Mouse (Mus musculus) 416B (cell line): ENCODE results near the gene Tusc2.
A peak's percentile ranks its signal among the peaks of the same experiment; 100 is the strongest.

ENCODE experiments used
- DNase-seq: peaks from one replicate; pipeline ENCODE4 v3.0.0; 2011; ENCODE audit warnings: low read depth

Gene Tusc2

DNA sequence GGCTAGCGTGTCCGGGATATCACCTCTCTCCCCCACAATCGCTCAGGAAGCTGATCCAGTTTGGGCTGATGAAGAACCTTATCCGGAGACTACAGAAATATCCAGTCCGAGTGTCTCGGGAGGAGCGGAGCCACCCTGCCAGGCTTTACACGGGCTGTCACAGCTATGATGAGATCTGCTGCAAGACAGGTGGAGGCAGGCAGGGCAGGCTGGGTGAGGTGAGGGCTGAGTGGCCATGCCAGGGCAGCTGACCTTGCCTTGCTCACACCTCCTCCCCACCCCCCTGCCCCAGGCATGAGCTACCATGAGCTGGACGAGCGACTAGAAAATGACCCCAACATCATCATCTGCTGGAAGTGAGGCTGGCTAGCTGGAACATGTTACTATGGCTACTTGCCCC lies 17.9 kb upstream of the Tusc2 start:
- DNase-seq: no peak

- peak; percentile 77 for DNase-seq
Observed at GRCm38 (mm10) chr9:107545602-107546001, 17.5 kb upstream of the Tusc2 start.

GRCm38 (mm10) chr9:107547026-107547425 lies 16.0 kb upstream of the Tusc2 start, which contains the start of gene Zmynd10:
TSS of gene Zmynd10 (plus strand) at chr9:107547298.
- no peak for DNase-seq

DNA sequence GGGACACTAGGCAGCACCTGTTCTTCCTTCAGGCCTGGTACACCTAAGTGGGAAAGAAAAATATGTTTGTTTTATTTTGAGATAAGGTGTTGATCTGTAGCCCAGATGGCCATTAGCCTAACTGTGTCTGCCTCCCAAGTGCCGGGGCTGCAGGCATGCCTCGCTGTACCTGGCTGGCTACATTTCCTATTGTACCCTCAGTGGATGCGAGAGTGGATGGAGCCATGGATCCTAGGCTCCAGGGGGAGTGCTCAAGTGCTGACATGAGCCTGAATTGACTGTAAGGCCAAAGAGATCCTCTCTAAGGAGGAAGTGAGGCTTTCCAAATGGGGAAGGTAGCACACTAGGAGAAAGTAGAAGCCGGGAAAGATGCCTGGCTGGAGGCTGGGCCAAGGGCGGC lies 15.1 kb upstream of the Tusc2 start:
- no peak for DNase-seq

DNA sequence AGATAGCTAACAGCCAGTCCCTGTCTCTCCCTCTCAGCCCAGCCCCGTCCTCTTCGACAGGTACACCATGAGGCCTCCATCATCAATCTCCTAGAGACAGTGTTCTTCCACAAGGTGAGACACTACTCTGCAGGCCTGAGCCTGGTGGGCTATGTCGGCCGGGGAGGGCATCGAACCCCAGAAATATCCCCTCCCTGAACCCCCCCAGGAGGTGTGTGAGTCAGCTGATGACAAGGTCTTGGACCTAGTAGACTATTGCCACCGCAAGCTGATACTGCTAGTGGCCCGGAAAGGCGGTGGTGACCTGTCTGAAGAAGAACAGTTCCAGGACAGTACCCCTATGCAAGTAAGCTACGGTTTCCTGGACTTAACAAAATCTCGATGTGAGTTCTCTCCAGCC lies 14.2 kb upstream of the Tusc2 start:
- no peak for DNase-seq

DNA sequence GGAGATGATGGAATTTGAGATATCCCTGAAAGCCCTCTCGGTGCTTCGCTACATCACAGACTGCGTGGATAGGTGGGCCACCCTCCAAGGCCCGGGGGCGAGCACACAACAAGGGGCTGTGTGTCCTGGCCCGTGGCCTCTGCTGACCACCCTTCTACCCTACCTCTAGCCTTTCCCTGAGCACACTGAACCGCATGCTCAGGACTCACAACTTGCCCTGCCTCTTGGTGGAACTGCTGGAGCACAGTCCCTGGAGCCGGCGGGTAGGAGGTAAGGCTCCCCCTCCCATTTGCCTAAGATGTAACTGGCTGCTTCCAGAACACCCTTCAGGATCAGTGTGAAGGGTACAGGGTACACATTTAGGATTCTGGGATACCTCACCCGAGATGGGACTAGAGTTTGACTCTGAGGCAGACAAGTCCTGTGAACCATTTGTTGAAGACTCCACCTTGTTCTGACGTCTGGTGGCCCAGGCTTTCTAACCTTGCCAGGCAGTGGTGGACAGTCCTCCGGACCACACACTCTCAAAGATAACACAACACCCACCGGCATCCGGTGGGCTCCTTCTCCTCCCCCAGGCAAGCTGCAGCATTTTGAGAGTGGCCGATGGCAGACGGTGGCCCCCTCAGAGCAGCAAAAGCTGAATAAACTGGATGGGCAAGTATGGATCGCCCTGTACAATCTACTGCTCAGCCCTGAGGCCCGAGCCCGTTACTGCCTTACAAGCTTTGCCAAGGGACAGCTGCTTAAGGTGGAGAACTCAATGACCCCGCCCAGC lies 13.6 kb upstream of the Tusc2 start:
- no peak for DNase-seq

DNA sequence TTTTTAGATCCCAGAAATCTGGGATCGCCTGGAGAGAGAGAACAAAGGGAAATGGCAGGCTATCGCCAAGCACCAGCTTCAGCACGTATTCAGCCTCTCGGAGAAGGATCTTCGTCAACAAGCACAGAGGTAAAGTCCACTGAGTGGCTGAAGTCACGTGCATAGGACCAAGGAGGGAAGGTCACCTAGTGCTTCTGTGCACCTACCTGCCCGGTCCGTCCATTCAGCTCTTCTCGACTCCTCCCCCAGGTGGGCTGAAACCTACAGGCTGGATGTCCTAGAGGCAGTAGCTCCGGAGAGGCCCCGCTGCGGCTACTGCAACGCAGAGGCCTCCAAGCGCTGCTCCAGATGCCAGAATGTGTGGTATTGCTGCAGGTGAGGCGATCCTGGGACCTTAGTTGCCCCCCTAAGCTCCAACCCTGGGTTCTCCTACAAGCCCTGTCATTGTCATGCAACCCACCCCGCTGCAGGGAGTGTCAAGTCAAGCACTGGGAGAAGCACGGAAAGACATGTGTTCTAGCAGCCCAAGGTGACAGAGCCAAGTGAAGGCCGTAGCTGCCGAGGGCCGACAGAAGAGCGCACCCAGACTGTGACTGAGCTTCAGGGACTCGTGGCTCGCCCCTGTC lies 12.5 kb upstream of the Tusc2 start:
- no peak for DNase-seq

GRCm38 (mm10) chr9:107551117-107551889 lies 11.8 kb upstream of the Tusc2 start, which contains the start of gene Rassf1:
TSS of gene Rassf1 (plus strand) at chr9:107551555.
- DNase-seq: peak; percentile 73

DNA sequence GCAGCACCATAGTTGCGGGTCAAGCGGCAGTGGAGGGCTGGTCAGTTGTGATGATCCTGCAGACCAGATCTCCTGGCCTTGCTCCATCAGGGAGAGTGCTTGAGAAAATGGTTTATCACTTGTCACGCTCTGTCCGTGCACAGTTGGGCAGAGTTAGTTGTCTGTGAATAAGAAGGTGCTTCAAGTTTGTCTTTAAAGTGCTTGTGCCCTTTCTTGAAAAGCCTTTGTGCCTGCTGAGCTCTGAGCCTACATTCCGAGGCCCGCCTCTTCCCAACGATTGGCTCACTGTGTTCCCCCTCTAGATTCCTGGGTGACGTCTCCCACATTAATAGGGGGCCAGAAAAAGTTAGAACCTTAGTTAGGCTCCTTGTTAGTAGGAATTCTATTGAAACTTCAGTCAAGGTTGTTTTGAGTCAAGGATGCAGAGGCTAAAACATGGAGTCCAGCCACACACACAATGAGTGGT lies 11.1 kb upstream of the Tusc2 start:
- DNase-seq: peak; percentile 48

GRCm38 (mm10) chr9:107552690-107553393 lies 10.2 kb upstream of the Tusc2 start:
- DNase-seq: no peak

GRCm38 (mm10) chr9:107553541-107554318 lies 9.3 kb upstream of the Tusc2 start:
- DNase-seq: peak; percentile 40

GRCm38 (mm10) chr9:107554319-107554825 lies 8.7 kb upstream of the Tusc2 start:
- DNase-seq: peak; percentile 99

GRCm38 (mm10) chr9:107555031-107555457 lies 8.0 kb upstream of the Tusc2 start:
- peak; percentile 75 for DNase-seq

DNA sequence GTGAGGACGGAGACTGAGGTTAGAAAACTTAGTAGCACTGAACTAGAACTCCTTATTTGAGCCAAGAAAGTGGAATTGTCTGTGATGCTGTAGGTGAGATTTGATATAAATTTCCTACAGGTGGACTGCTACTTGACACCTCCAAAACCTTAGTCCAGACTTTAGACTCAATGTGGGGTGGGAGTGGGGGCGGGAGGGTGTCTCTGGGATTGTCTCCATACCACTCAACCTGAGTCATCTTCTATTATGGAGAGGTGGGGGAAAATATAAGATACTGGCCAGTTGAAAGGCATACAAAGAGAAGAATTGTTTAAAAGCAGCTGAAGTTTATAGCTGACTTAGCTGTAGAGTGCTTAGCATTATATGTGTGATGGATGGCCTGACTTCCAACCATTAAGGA lies 7.4 kb upstream of the Tusc2 start:
- no peak for DNase-seq

GRCm38 (mm10) chr9:107556346-107556745 lies 6.7 kb upstream of the Tusc2 start:
- DNase-seq: peak; percentile 42

DNA sequence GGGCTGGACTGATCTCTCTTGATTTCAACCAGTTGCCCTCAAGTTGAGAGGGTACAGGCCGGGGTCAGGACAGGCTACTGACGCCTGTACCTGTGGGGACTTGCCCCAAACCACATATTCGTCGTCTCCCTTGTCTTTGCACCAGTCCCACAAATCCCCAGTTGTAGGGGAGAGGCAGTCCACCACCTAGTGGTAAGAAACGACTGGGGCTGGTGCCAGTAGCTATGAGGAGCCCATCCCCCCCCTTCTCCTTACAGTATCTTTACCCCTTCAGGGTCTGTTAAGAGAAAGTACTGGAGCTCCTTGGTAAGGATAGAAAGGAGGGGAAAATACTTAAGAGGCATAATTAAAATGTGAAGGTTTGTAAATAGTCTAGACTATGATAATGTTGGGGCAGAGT lies 2.5 kb downstream of the Tusc2 start:
- peak; percentile 35 for DNase-seq

DNA sequence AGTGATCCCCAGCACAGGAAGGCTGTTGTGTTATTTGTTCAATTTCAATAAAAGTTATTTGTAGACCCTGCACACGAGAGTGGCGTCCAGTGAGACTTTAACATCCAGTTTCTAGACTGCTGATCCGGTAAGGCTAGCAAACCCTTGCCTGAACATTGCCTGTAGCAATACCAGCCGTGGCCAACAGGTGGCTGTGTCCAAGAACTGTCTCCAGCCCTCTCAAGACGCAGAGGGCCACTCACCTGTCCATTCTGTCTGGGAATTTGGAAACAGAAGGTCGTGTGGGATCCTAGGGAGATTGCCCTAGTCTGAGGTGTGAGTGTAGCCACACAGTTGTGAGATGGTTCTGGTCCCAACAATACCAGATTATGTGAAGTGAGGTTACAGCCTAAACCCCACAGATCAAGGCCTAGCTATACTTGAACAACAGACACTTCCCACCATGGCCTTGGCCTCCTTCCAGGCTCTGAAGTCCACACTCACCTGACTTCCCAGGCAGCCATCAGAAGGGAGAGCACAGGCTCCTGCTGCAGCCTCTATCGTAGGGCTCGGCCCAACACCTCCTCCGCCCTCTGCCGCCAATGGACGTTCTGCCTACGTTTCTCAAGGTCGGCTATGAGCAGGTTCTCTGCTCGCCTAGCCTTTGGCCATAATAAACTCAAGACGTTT lies 3.1 kb downstream of the Tusc2 start:
- DNase-seq: peak; percentile 79

DNA sequence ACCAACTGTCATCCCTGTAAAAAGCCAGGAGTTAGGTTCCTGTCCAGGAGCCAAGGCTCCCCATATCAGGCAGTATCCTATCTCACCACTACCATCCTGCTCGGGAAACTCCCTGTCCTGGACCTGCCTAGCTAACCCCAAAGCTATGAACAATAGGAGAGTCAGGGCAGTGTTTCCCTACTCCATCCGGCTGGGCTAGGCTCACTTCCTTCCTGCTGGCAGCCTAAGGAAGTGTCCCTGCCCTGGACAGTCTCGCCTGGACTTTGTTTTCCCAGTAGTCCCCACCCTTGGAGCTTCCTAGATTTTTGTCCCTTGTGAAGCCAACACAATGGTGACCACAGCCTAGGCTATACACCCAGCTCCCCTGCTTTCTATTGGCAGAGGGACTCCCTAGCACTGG lies 3.8 kb downstream of the Tusc2 start:
- no peak for DNase-seq

GRCm38 (mm10) chr9:107567702-107568319 lies 4.8 kb downstream of the Tusc2 start, which contains the start of gene Hyal2:
TSS of gene Hyal2 (plus strand) at chr9:107567945.
- no peak for DNase-seq
